Mouse (Mus musculus) cerebellum, adult 18-20 months (tissue): Measurements from ENCODE around the gene Capzb.

Experiments used
- DNase-seq, 2 experiments: peaks; one replicate each; pipeline ENCODE4 v3.0.0; 2021

Gene Capzb

DNA sequence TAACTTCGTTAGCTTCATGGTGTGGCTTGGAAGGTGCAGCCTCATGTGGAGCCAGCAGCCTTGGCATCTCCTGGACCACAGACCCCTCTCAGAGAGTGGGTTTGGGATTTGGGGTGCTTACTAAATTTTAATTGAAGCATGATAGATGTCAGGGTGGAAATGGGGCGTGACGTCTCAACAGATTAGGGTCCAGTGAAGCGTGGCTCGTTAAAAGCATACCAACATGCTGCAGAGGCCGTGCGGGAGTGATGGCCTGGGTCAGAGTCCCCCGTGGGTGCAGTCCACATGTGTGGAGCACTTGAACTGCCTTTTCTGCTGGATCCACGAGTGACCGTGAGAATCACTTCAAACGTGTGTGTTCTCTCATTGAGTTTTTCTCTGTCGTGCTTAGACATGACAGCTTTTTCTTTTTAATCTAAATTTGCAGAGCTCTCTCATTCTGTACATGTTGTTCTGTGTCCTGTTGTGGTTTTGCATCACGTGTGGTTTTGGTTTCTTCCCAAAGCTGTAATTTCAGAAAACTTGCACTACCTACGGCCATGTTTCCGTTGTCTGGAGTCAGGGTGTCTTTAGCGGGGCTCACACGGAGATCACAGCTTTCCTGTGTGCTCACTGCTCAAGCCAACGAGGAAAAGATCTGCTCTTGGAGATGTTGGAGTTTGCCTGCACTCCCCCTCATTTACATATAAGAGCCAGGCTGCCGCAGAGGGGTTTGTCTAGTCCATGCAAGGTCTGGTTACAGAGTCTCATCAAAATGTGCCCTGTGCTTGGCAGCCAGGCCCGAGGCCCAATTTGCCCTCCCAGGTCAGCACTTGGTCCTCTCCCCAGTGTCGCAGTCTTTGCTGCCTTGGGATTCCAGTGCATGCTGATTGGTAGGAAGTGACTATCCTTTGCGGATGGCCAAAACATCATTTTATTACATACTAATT is 49.2 kb downstream of the Capzb start:
- DNase-seq, result no peak

DNA sequence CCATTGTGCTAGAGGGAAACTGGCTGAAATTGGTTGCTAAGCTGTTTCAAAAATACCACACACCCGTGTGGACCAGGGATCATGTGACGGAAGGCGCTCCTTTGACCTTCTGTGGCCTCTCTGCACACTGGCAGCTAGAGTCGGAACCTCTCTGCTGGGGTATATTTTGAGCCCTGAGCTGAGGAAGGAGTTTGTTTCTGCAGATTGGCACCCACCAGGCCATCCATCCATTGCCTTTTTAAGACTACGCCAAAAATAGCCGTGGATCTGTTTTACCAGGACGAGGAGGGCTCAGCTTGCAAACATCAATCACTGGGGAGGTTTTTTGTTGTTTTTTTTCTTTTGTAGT is 49.9 kb downstream of the Capzb start:
- DNase-seq, result no peak

DNA sequence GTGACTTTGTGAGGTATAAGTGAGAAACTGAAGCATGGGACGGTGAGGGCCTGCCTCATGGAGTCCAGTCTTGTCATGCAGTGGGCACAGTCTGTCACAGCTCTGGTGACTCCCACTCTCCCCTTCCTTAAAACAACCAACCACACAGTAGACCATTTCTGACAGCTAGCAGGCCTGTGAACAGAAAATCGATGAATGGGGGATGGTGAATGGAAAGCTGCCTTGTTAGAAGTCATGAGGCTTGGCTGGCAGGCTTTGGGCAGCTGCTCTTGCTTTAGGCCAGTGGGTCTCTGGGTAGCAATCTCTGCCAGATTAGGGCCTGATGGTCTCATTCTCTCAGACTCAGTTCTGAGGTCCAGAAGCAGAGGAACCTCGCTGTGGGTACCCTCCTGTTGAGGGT is 51.5 kb downstream of the Capzb start:
- DNase-seq, result no peak

DNA sequence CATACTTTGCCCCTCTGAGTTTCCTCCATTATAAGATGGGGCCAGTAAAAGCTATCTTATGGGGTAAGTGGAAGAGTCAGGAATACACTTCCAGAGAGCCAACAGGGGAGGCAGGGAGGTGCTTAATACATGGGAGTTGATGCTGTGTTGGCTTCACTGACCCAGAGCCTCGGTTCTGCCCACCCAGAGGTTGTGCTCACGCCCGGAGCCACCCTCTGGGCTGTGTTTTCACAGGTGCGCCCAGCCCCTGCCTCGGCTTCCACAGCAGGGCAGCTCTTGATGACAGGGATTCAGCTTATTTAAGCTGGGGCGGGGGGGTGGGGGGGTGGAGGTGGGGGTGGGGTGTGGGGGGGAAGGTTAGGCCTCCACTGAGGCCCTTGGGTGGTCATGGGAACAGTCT is 52.1 kb downstream of the Capzb start:
- no peak for DNase-seq

DNA sequence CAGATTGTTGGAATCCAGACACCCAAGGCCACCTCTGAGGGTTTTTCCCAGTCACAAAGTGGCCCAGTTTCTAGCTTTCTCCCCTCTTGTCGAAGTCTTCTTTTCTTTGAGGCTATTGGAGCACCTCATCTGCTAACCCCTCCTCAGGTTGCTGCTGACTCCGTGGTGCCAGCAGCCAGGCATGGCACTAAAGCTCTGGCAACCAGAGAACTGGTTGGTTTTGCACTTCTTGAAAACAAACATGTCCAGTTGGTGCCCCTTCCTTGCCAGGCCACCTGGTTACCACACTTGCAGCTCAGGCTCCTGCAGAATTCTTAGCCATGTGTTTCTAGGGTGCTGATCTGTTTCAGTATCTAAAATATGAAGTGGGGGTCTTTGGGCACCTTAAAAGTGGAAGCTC is 52.8 kb downstream of the Capzb start:
- no peak for DNase-seq

DNA sequence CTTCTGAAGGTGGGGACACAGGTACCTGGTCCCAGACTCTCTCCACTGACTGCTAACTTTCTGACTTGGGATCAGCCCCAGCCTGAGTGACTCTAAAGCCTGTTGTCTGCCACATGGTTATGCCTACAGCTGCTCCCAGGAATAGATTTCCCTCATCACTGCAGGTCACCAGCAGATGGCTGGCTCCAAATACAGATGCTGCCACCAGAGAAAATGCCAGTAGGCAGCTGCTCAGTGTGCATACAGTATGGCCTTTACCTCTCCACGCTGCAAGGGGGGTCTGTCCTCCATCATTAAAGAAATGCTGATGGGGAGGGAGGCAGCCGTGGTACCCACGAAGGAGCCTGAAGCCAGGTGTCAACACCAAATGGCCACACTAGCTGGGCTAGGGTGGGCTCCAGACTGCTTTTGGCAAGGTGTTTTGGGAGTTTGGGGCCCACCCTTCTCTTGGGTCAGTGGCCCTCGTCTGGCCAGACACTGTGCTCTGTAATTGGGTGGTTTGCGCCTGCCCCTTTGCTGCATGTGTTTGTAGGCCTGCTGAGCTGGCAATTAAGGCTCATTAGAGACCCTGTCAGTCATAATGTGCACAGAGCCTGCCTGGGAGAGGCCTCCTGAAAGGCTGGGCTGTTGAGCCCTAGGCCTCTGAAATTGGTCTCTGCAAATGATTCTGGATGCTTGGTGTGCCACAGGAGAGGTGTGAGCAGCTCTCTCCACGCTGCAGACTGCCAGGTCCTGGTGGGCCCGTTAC is 53.6 kb downstream of the Capzb start:
- no peak for DNase-seq

DNA sequence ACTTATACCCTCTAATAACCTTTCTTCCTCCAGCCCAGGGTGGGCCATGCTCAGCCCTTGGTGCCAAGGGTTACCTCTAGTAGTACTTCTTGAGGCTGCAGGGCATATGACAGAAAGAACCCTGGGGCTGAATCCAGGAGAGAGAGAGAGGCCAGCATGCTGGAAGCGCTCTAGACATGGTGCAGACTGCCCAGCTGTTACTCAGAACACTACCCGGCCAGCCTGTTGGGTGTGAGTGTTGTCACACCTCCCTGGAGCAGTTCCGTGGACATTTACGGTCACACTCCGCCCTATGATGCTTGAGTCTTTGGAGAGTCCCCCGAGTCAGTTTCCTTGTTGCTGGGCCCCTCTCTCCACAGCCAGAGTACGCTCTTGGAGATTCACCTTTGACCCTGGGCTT is 55.3 kb downstream of the Capzb start:
- DNase-seq, result no peak

DNA sequence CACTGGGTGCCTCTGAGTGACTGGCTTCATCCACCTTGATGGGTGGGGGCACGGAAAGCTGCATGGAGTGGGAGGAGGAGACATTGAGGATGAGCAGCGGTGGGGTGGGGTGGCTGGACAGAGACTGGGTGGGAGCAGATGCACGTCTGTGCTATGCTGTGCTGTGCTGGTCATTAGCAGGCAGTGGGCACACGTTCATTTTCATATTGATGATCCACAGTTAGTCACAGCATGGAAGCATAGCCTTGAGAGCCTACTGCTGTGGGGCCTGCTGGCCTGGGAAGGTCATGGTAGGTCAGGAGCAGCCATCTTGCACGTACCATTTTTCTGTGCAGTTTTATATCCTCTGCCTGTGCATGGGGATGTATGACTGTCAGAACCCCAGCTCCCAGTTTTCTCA is 56.0 kb downstream of the Capzb start:
- DNase-seq, result no peak

DNA sequence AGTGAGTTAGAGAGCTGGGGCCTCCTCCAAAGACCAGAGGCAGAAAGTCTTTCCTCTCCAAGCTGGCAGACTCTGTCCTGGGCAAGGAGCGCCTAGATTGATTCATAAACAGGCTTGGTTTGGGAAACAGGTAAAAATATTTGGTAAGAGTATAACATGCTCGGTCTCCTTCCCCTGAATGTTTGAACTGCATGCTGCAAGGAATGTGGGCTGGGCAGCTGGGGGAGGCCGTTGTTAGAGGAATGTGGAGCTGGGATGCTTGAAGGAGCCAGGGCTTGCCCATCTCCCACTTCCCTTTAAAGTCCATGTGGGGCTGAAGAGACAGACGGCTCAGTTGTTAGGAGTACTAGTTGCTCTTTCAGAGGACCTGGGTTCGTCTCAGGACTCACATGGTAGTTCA is 57.3 kb downstream of the Capzb start:
- no peak for DNase-seq

DNA sequence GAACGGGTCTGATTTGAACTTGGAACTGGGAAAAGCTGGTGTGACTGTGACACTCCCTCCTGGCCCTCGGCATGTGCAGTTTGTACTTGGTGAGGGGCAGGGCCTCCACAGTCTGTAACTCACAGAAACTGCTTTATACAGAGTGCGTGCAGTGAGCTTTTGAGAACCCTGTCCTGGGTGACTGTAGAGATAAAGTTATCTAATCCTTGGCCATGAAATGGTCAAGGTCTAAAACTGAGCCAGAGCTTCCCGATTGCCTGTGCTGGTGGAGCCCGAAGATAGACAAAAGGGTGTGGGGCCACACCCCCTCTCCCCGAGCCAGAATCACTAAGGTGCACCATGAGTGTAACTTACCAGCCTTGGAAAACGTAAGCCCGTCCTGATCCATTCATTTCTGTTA is 58.2 kb downstream of the Capzb start:
- no peak for DNase-seq

DNA sequence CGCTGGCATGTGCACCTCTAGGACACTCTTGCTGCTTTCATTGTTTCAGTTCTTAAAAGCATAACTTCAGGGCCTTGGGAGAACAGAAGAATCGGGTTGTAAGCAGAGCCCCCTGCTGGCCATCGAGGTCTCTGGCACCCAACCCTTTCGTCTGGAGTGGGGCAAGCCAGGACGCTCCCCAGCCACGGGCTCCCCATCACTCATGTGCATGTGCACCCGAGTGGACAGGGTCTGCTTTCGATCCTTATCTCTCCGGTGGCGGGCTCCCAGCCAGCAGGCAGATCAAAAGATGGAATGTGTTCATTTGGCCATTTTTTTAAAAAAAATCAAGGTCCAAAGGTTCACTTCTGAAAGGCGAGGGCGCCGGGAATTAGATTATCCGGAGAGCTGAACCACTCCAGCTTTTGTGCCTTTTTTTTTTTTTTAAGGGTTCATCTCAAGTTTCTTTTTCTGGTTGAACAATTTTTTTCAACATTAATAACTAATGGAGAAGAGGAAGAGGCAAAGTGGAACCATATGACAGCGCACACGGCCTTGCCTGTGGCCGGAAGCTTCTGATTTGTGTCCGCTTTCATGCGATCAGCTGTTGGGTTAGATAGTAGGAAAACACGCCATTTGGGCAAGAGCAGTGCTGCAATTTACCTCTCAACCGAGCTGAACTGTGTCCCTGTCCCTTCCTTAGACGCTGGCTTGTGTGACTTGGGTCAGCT is 59.5 kb downstream of the Capzb start:
- peak; percentile 80 to 84 for DNase-seq

DNA sequence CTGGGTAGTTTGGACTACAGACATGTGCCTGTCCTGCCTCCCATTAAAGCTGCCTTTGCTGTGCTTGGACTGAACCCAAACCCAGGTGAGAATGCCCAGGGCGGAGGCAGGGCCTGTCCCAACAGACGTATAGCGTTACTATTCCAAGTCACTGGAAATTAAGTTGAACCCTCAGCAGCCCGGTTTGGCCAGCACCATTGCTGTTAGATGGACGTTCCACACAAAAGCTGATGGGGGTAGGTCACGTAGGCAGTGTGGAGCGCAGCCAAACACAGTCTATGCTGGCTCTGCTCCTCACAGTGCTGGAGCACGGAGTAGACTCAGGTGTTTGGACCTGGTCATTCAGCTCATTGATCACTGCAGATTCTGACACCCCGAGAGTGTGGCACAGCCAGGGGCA is 60.5 kb downstream of the Capzb start:
- peak in 1 of 2 experiments; percentile 45 for DNase-seq

DNA sequence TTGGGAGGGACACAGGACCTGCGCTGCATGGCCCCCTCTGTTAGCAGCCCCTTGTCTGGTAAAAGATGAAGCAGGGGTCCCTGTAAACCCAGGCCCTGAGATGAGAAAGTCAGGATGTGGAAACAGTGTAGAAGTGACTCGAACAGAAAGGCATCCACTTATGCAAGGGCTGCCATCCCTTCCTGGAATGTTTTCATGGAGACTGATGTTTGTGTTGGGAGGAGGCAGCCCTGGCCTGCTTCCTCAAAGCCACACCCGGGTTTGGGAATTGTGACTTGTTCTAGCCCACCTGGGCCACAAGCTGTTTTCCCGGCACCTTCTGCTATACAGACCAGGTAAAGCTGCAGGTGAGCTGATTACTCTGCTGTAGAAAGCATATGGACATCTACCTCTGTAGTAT is 63.4 kb downstream of the Capzb start:
- no peak for DNase-seq

DNA sequence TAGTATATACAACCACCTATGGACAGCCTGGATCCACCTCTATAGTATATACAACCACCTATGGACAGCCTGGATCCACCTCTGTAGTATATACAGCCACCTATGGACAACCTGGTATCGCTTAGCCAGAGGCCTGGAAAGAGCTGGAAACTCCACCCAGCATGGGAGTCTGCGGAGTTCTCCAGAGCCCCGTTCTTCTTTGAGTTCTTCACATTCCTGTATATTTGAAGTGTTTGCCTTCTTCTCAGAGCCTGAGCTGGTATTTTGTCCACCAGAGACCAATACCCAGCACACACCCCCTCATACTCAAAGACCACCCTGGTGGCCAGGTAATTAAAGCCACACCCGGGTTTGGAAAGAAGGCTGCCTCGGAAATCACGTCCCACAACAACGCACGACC is 64.0 kb downstream of the Capzb start:
- no peak for DNase-seq

DNA sequence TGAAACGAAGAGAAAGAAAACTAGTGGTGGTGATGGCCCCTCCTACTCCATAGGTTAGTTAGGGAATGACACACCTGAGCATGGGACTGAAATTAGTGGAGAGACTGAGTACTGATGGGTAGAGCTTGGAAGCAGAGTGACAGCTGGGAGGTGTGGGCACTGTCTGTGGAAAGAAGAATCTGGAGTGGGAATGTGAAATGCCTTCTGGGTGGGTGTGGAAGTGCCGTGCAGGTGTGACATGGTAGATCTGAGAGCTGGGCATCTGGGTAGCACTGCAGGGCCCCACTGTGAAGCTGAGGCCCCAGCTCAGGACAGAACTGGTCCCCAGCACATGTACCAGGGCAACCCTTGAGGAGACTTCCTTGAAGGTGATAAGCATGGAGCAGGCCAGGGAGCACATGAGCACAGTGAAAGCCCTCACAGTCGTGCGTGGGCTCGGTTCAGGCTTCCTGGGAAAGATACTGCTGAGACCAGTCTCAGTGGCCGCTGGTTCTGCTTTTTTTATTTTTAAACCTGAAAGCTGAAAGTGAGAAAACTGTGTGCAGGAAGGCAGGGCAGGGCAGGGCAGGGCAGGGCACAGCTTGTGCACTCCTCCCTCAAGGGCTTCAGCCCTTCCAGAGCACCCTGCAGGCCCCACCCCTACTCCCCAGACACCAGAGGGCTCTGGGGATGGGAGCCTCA is 66.1 kb downstream of the Capzb start:
- no peak for DNase-seq

DNA sequence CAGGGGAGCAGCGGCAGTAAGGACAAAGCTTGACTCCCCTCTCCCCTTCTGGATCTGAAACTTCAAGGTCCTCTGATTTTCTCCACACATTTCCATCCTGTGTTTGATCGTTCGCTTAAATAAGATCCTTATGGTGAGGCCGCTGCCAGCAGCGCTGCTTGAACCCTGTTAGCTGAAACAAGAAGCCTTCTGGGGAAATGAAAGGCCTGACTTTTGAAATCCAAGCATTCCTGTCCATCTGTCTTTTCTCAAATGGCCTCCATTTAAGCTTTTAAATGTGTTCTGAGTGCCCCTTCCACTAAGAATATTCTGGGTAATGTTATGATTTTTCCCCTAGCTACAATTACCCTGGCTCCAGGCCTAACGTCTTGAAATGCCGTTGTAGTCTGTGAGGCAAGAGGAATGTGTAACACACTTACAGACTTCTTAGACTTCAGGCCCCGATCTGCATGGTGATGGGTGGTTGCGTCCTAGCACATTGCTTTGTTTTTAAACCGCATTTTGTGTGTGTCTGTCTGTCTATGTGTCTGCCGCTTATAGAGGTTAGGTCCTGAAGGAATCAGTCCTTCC is 66.7 kb downstream of the Capzb start:
- DNase-seq, result no peak

DNA sequence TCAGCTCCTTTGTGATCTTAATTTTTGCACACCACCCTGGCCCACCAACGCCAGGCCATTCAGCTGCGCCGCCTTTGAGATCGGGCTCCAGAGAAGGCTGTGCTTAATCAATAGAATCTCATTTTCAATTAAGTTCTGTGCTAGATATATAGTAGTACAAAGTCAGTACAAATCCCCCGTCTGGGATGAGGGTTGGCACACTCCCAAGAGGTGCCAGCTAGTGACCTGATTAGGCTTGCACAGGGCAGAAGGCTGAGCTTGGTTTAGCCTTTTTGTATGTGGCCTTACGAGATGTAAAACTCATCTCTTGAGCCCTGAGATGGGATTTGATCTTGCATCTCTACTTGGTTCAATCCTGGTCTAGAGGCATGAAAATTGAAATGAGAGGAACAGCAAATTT is 70.3 kb downstream of the Capzb start:
- peak; percentile 43 to 46 for DNase-seq

DNA sequence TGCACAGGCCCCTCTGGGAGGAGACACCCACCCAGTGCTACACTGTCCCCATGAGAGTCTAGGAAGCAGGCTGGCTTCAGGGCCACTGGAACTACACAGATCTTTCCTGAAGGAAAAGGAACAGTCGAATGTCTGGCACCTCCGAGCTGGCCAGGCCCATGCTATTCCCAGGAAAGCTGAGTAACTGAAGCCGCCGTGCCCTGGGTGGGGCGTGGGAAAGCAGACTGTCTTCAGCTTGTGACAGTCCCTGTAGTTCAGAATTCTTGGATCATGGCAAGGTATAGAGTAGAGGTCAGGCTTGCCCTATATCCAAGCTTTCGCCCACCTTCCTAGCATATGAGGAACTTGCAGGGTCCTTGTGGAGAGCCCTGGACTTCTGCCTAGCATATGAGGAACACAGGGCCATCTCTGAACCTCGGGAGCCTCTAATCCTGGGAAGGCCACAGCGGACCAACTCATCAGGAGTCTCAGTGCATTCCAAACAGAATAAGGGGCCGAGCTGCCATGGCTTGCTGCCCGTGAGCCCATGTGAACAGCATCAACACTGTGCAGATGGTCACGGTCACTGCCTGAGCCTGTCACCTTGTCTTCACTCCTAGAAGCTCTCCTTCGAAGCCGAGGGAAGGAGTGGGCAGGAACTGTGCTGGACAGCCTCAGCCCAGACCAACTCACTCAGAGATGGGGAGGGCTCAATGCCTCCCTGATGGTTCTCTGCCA is 73.2 kb downstream of the Capzb start:
- peak; percentile 60 to 64 for DNase-seq

DNA sequence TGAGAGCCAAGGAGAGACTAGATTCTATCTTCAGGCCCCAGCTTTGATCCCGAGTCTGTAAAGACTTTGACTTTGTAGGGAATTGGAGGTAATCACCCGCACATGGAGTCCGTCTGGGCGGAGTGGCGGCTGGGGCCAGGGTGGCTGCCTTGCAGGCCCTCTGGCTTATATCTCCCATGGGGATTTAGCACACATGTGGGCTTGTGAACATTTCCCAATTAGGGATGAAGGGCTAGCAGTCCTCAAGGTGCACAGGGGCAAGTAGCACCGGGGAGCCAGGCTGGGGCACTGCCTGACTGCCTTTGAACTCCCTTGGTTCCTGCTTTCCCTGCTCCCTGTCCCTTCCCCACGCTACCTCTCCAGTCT is 73.8 kb downstream of the Capzb start:
- DNase-seq, result no peak

DNA sequence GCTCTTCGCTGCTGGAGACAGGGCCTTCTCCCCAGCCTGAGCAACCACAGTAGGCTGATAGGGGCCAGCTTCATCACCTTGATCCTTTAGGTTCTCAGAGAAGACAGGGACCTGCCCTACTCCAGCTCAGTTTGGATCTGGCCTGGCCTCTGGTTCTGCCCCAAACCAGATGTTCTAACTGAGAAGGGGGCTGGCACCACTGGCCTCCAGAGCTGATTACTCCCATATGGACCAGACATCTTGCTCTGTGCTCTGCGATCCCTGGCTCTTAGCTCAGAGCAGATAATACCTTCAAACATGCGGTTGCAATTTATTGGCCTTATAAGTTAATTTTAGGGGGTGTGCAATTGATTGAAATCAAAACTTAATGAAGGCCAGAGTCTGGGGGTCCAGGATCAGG is 74.6 kb downstream of the Capzb start:
- DNase-seq, result no peak

DNA sequence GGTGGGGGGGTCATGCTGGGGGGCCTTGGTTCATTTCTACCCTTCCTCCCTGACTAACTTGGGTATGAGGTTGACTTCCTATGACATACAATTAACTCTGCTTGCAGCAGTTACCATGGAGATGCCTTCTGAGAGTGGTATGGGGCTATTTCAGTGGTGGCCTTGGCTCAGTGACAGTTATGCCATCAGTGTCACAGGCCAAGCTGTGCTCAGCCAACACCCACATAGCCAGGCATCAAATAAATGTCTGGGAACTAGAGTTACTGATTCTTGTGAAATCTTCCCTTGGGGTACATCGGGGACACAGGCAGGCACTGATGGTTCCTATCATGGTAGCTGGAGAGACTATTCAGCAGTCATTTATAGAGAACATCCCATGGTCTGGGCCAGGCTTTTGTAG is 75.5 kb downstream of the Capzb start:
- no peak for DNase-seq

DNA sequence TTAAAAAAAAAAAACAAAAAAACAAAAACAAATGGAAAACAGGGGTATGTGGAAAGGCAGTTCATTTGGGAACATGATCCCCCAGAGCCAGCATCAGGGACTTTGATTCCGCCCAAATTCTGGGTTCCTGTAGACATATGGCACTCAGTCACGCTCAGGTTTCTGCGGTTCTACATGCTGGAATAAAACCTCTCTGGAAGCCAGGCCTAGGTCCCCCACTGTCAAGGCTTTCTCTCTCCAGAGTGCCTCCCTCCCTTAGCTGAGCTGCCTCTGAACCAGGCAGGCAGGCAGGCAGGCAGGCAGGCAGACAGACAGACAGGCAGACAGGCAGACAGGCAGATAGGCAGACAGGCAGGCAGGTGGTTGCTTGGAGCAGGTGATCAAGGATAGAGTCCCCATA is 77.5 kb downstream of the Capzb start:
- DNase-seq, result peak; percentile 68 to 82
